Mouse (Mus musculus): ENCODE results near the gene Iqcb1. TPM values are rescaled to one million over a fixed set of nuclear protein-coding genes. Genes with fewer than 3 reads are reported as not detected.

The Iqcb1 gene
- polyA plus RNA-seq, 1 experiment from 2014 or later = 59.1 TPM

DNA sequence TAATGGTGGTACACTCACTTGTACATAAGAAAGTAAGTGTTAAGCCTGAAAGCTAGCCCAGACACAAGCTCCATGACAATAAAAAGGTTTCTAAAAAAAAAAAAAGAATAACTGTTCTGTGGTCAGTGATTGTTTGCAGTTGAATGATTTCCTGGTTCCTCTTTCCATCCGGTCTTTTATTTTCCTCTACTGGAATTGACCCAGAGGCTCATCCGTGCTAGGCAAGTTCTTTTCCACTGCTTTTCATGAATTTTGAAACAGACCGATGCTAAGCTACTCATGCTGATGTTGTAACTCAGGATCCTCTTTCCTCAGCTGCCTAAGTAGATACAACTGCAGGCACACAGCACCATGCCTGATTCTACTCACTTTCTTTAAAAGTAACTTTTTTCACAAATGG, 92.2 kb downstream of the Iqcb1 start:
- Histone ChIP-seq H3K36me3 (ENCODE audit: control insufficient read depth, insufficient read depth, low read length) (peaks cover 32% of the 10 kb centered on the region), H3K27ac (ENCODE audit: low read depth, low read length) (no peak overlapping the region), H3K4me1 (ENCODE audit: control insufficient read depth, insufficient read depth, low read depth, low read length) (no peaks in the 10 kb centered on the region), H3K9ac (ENCODE audit: low read depth, low read length) (no peak overlapping the region), H3K4me2 (ENCODE audit: low read length) (no peak overlapping the region), H3K9me3 (ENCODE audit: control insufficient read depth, low read length) (no peaks in the 10 kb centered on the region), H3K27me3 (replicated peaks; ENCODE audit: control insufficient read depth, insufficient read depth, low read length) (no peaks in the 10 kb centered on the region), H3K4me3 (ENCODE audit: low read length) (no peak overlapping the region)
- 89% methylated on average over 3 of the region's 3 CpGs for WGBS
- no peak for ATAC-seq

DNA sequence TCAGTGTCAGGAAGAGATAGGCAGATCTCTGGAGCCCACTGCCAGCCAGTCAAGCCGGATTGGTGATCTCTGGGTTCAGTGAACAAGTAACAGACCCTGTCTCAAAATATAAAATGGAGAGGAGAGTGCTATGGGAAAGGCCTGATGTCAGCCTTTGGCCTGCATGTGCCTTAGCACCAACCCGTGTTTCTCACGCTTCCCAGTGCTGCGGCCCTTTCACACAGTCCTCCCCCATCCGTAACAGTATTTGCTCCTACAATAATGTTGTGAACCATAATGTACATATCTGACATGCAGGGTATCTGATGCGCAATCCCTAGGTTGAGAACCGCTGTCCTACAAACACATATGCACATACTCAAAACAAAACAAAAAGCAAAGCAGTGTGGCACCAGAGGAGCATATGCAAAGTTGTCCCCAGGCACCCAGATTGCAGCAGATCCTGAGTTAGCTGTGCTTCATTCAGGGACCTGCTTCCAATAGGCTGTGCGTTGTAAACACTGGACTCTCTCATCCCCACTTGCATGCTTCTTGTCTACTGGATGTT, 93.0 kb downstream of the Iqcb1 start:
- Histone ChIP-seq H3K27me3 (replicated peaks; ENCODE audit: control insufficient read depth, insufficient read depth, low read length) (no peaks in the 10 kb centered on the region), H3K36me3 (ENCODE audit: control insufficient read depth, insufficient read depth, low read length) (peaks cover 36% of the 10 kb centered on the region), H3K4me1 (ENCODE audit: control insufficient read depth, insufficient read depth, low read depth, low read length) (no peaks in the 10 kb centered on the region), H3K9me3 (ENCODE audit: control insufficient read depth, low read length) (no peaks in the 10 kb centered on the region), H3K4me2 (ENCODE audit: low read length) (no peak overlapping the region), H3K4me3 (ENCODE audit: low read length) (no peak overlapping the region), H3K9ac (ENCODE audit: low read depth, low read length) (no peak overlapping the region), H3K27ac (ENCODE audit: low read depth, low read length) (no peak overlapping the region)
- 93% methylated on average over 8 of the region's 8 CpGs for WGBS
- no peak for ATAC-seq

DNA sequence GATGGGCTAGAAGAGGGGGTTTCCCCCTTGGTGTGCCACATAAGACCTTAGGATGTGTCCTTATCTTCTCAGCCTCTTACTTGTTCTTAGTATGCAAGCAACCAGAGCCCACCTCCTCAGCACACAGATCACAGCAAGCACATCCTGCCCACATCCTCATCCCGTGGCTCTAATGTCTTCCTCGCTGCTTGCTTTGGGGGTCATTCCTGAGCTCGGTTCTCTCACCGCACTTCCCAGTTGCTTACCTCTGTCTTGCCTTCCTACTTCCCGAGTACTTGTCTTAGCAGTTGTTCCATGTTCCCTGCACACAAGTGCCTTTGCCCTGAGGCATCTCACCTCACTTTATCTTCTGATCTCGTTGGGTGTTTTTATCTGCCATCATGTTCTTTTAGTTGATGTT, 93.8 kb downstream of the Iqcb1 start:
- peaks cover 40% of the 10 kb centered on the region for H3K36me3 ChIP-seq (ENCODE audit: control insufficient read depth, insufficient read depth, low read length)
- no peak overlapping the region for H3K4me3 ChIP-seq (ENCODE audit: low read length)
- H3K9me3 ChIP-seq (ENCODE audit: control insufficient read depth, low read length) = no peaks in the 10 kb centered on the region
- ATAC-seq = no peak
- H3K27me3 ChIP-seq (replicated peaks; ENCODE audit: control insufficient read depth, insufficient read depth, low read length) = no peaks in the 10 kb centered on the region
- 93% methylated on average over 6 of the region's 6 CpGs for WGBS
- no peak overlapping the region for H3K27ac ChIP-seq (ENCODE audit: low read depth, low read length)
- no peak overlapping the region for H3K4me2 ChIP-seq (ENCODE audit: low read length)
- H3K4me1 ChIP-seq (ENCODE audit: control insufficient read depth, insufficient read depth, low read depth, low read length) = no peaks in the 10 kb centered on the region
- H3K9ac ChIP-seq (ENCODE audit: low read depth, low read length) = no peak overlapping the region

Small RNA genes lying within 50 kb of the gene (microRNA-seq; reads per million reads assigned to microRNA genes)
- not detected for gene Gm22617

Other genes with a start within 250 kb of the Iqcb1 start
- 1.7 and 2.3 TPM in 2 replicates for gene Cd86, start 162.3 kb upstream of the Iqcb1 start, polyA plus RNA-seq (2015; fragmentation: Nextera tagmentation; extraction: Ambion mirVana)
- 0.36 and 0.68 TPM in 2 replicates for gene Ildr1, start 134.4 kb upstream of the Iqcb1 start, polyA plus RNA-seq (2015; fragmentation: Nextera tagmentation; extraction: Ambion mirVana)
- 15.3 and 17.9 TPM in 2 replicates for gene Slc15a2, start 43.4 kb upstream of the Iqcb1 start, polyA plus RNA-seq (2015; fragmentation: Nextera tagmentation; extraction: Ambion mirVana)
- 0.50 and 0.66 TPM in 2 replicates for gene Eaf2, start 46.6 kb downstream of the Iqcb1 start, polyA plus RNA-seq (2015; fragmentation: Nextera tagmentation; extraction: Ambion mirVana)
- gene Golgb1, start 46.8 kb downstream of the Iqcb1 start, polyA plus RNA-seq (2015; fragmentation: Nextera tagmentation; extraction: Ambion mirVana) = 72.5 and 74.4 TPM in 2 replicates
- gene Hcls1, start 106.6 kb downstream of the Iqcb1 start, polyA plus RNA-seq (2015; fragmentation: Nextera tagmentation; extraction: Ambion mirVana) = 2.3 and 2.4 TPM in 2 replicates
- gene Fbxo40, start 162.1 kb downstream of the Iqcb1 start, polyA plus RNA-seq (2015; fragmentation: Nextera tagmentation; extraction: Ambion mirVana) = 0.04 and 0.06 TPM in 2 replicates
- gene Polq, start 183.4 kb downstream of the Iqcb1 start, polyA plus RNA-seq (2015; fragmentation: Nextera tagmentation; extraction: Ambion mirVana) = 2.0 and 3.2 TPM in 2 replicates

Measured in hindbrain, embryonic 16.5 days (tissue).